Mouse (Mus musculus) liver, postnatal 0 days (tissue): ENCODE results near the gene Dnah1. TPM values are rescaled to one million over a fixed set of nuclear protein-coding genes. Genes with fewer than 3 reads are reported as not detected.
A peak's percentile ranks its signal among the peaks of the same experiment; 100 is the strongest.

Experiments
- ATAC-seq: fragments of 200-750 bp; cut with Nextera tagmentation; 2 replicates; pipeline ENCODE4 v1.8.0; 2017; ENCODE audit warnings: mild to moderate bottlenecking, moderate library complexity
- DNase-seq: peaks from one replicate; pipeline ENCODE4 v3.0.0-alpha.2; 2016
- H3K27ac ChIP-seq: fragments of 300-500 bp; sonication (generic); 2 replicates; pipeline ENCODE4 v1.5.1; 2014; ENCODE audit warnings: antibody characterized with exemption, moderate library complexity, mild to moderate bottlenecking, low read depth
- H3K27me3 ChIP-seq: fragments of 300-500 bp; sonication (generic); 2 replicates; pipeline ENCODE4 v1.6.1; 2014; ENCODE audit warnings: low read length, control low read depth, mixed read lengths; ENCODE audit not compliant: insufficient read depth
- H3K36me3 ChIP-seq: fragments of 300-500 bp; sonication (generic); replicated peaks from 2 replicates; pipeline ENCODE4 v1.6.1; 2014; ENCODE audit warnings: mild to moderate bottlenecking, control low read depth, low read length, moderate library complexity, mixed read lengths; ENCODE audit not compliant: insufficient read depth
- H3K4me1 ChIP-seq: fragments of 300-500 bp; sonication (generic); 2 replicates; pipeline ENCODE4 v1.6.1; 2014; ENCODE audit warnings: antibody characterized with exemption, mild to moderate bottlenecking, control low read depth; ENCODE audit not compliant: insufficient read depth
- H3K4me2 ChIP-seq: fragments of 300-500 bp; sonication (generic); 2 replicates; pipeline ENCODE4 v1.6.1; 2014; ENCODE audit warnings: low read depth, mild to moderate bottlenecking, low read length, moderate library complexity, mixed read lengths
- H3K4me3 ChIP-seq: fragments of 300-500 bp; sonication (generic); 2 replicates; pipeline ENCODE4 v1.5.1; 2014; ENCODE audit warnings: low read depth, low read length
- H3K9ac ChIP-seq: fragments of 300-500 bp; sonication (generic); replicated peaks from 2 replicates; pipeline ENCODE4 v1.6.1; 2014; ENCODE audit warnings: mild to moderate bottlenecking, moderate library complexity
- H3K9me3 ChIP-seq: fragments of 300-500 bp; sonication (generic); 2 replicates; pipeline ENCODE4 v1.6.1; 2016; ENCODE audit warnings: mild to moderate bottlenecking, control low read depth, low read length, mixed read lengths
- CTCF ChIP-seq: sonication (generic); IDR thresholded peaks from 2 replicates; pipeline ENCODE4 v1.5.1; 2016; ENCODE audit warnings: antibody characterized with exemption, low read depth
- EP300 ChIP-seq: IDR thresholded peaks from 2 replicates; pipeline ENCODE4 v1.6.1; 2016; ENCODE audit warnings: antibody characterized with exemption, low read depth, mild to moderate bottlenecking
- WGBS: fragments of 180-500 bp; shearing (Covaris S2); extraction: QIAGEN DNeasy Blood & Tissue Kit; methylation state at CpG from one replicate; pipeline ENCODE4 v1.1.7; 2014; ENCODE audit not compliant: insufficient replicate concordance; 5-methylcytosine and 5-hydroxymethylcytosine counted together
- polyA plus RNA-seq: library from polyadenylated mRNA; unstranded; fragments of >200 nt; fragmentation: Nextera tagmentation; extraction: Ambion mirVana; gene quantifications from 2 replicates; pipeline ENCODE4 v1.2.1, GENCODE M21; 2015

Dnah1 gene
- polyA plus RNA-seq, 1 experiment from 2014 or later = 0.05 TPM

DNA sequence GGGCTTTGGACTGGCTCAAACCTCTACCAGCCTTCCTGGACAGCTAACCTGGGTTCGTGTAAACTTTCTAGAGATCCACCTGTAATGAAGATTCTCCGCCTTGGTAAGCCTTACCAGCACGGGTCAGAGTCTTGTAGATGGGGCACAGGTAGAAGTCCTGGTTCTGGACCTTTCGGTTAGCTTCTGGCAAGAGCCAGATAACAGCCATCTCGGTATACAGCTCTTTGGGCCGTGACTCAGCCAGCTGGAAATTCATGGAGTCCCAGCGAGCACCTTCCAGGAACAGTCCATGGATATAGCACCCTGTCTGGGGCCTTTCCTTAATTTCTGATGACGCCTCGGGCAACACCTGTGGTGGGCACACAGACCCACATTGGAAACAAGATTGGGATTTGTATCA is 62.8 kb downstream of the Dnah1 start:
- Histone ChIP-seq H3K9me3 (no peaks in the 10 kb centered on the region), H3K4me1 (peaks cover 4% of the 10 kb centered on the region; the same call in 1 of the 2 replicates), H3K9ac (no peak overlapping the region), H3K27ac (peak overlapping the region; percentile 77), H3K4me3 (0 out of 2 replicates have a peak overlapping the region, but pooled peaks have one; percentile 5), H3K4me2 (peak overlapping the region; percentile 38), H3K27me3 (no peaks in the 10 kb centered on the region), H3K36me3 (peaks cover 45% of the 10 kb centered on the region)
- 75% methylated on average over 9 of the region's 9 CpGs for WGBS
- TF ChIP-seq CTCF (no peak), EP300 (peak; percentile 70; the same call in 1 of the 2 replicates)
- DNase-seq (no peak), ATAC-seq (peak; percentile 59)

DNA sequence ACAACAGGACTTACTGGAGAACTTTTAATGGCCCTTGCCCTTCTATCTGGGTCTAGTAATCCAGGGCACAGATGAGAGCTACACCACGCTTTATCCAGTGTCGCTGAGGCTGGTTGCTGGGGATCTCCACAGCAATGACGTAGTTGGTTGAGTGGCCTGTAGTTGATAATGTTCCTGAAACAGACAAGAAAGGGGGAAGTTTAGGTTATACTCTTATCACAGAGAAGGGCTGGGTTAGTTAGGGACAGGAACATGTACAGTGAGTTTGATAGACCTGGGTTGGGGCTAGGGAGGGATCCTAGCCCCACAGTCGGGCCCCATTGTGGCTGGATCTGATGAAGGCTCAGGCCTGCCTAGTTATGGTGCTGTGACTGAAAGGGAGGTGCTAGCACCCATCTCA is 63.3 kb downstream of the Dnah1 start:
- peak; percentile 87 for ATAC-seq
- TF ChIP-seq EP300 = peak; percentile 92
- TF ChIP-seq CTCF = no peak
- Histone ChIP-seq H3K4me1 (peaks cover 4% of the 10 kb centered on the region; the same call in 1 of the 2 replicates), H3K9me3 (no peaks in the 10 kb centered on the region), H3K9ac (0 out of 2 replicates have a peak overlapping the region, but pooled peaks have one; percentile 0), H3K36me3 (peaks cover 51% of the 10 kb centered on the region), H3K27me3 (no peaks in the 10 kb centered on the region), H3K4me2 (peak overlapping the region; percentile 38), H3K27ac (peak overlapping the region; percentile 77), H3K4me3 (0 out of 2 replicates have a peak overlapping the region, but pooled peaks have one; percentile 5)
- 46% methylated on average over 4 of the region's 4 CpGs for WGBS
- DNase-seq = peak; percentile 36

DNA sequence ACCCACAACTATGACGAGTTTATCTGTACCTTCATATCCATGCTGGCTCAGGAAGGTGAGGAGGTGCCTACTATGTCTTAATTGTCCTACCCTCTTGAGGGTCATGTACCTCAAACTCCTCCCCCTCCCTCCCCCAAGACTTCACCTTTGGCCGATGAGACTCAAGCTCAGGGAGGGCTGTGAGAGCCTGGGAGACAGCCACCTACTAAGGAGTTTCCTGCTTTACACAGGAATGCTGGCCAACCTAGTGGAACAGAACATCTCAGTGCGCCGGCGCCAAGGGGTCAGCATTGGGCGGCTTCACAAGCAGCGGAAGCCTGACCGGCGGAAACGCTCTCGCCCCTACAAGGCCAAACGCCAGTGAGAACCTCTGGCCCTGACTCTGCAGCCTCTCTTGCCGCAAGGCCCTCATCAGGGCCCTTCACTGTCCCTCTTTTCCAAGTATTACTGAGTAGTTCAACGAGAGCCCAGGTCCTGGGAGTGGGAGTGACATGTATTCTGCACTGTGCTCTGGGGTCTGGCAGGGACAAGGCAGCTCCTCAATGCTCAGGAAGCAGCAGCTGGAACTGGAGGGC is 65.1 kb downstream of the Dnah1 start:
- 90% methylated on average over 14 of the region's 14 CpGs for WGBS
- Histone ChIP-seq H3K4me2 (no peak overlapping the region), H3K9ac (no peak overlapping the region), H3K27ac (no peak overlapping the region), H3K36me3 (peaks cover 69% of the 10 kb centered on the region), H3K4me3 (no peak overlapping the region), H3K27me3 (no peaks in the 10 kb centered on the region), H3K4me1 (peaks cover 4% of the 10 kb centered on the region; the same call in 1 of the 2 replicates), H3K9me3 (no peaks in the 10 kb centered on the region)
- TF ChIP-seq CTCF = no peak
- TF ChIP-seq EP300 = no peak
- ATAC-seq (no peak), DNase-seq (no peak)

- Histone ChIP-seq H3K27me3 (no peaks in the 10 kb centered on the region), H3K36me3 (peaks cover 38% of the 10 kb centered on the region), H3K4me1 (peaks cover 14% of the 10 kb centered on the region; the same call in 1 of the 2 replicates), H3K4me3 (peak overlapping the region; percentile 89), H3K27ac (peak overlapping the region; percentile 94; the same call in 1 of the 2 replicates), H3K9ac (peak overlapping the region; percentile 96), H3K4me2 (peak overlapping the region; percentile 84), H3K9me3 (no peaks in the 10 kb centered on the region)
- 80% methylated on average over 5 of the region's 5 CpGs for WGBS
- DNase-seq = no peak
- no peak for TF ChIP-seq EP300
- TF ChIP-seq CTCF = no peak
- no peak for ATAC-seq
Measured at GRCm38 (mm10) chr14:31252091-31252490, 71.6 kb downstream of the Dnah1 start.

DNA sequence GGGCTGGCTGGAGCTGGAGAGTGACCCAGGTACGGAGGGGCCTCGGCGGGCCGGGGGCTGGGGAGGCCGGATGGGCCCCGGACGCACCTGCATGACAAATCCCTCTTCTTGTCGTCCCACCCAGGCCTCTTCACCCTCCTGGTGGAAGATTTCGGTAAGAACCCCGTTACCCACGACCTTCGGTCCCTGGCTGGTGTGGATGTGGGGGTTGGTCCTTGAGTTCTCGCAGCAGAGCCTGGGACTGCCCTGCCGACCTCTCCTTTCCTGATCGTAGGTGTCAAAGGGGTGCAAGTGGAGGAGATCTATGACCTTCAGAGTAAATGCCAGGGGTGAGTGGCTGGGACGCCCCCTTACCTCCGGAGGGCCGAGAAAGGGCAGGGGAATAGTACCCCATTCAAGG is 72.1 kb downstream of the Dnah1 start:
- no peaks in the 10 kb centered on the region for H3K9me3 ChIP-seq
- DNase-seq = no peak
- no peaks in the 10 kb centered on the region for H3K27me3 ChIP-seq
- peak overlapping the region; percentile 96 for H3K9ac ChIP-seq
- TF ChIP-seq CTCF = peak; percentile 16; the same call in 1 of the 2 replicates
- no peak for TF ChIP-seq EP300
- peak overlapping the region; percentile 89 for H3K4me3 ChIP-seq
- under 1% methylated on average over 18 of the region's 18 CpGs for WGBS
- H3K36me3 ChIP-seq = peaks cover 33% of the 10 kb centered on the region
- peak; percentile 30 for ATAC-seq
- H3K4me1 ChIP-seq = peaks cover 14% of the 10 kb centered on the region; the same call in 1 of the 2 replicates
- H3K27ac ChIP-seq = peak overlapping the region; percentile 94
- H3K4me2 ChIP-seq = peak overlapping the region; percentile 84

GRCm38 (mm10) chr14:31251084-31251604 is 72.6 kb downstream of the Dnah1 start, which contains the start of the genes Phf7 and Bap1:
Gene Phf7, minus strand, starts transcription at chr14:31251317.
Gene Bap1, plus strand, starts transcription at chr14:31251450.
- DNase-seq = peak; percentile 98
- peaks cover 28% of the 10 kb centered on the region for H3K36me3 ChIP-seq
- peak within 1 kb of the TSS; percentile 89 for H3K4me3 ChIP-seq
- H3K9me3 ChIP-seq = no peaks in the 10 kb centered on the region
- peaks cover 14% of the 10 kb centered on the region; the same call in 1 of the 2 replicates for H3K4me1 ChIP-seq
- H3K27ac ChIP-seq = peak within 1 kb of the TSS; percentile 94
- H3K27me3 ChIP-seq = no peaks in the 10 kb centered on the region
- WGBS = 3% methylated on average over 75 of the region's 75 CpGs
- H3K9ac ChIP-seq = peak within 1 kb of the TSS; percentile 96
- peak; percentile 95 for ATAC-seq
- peak within 1 kb of the TSS; percentile 84 for H3K4me2 ChIP-seq
- TF ChIP-seq EP300 (no peak), CTCF (peak; percentile 15)
